Mouse (Mus musculus): ENCODE measurements around the gene D2hgdh.

The D2hgdh gene

DNA sequence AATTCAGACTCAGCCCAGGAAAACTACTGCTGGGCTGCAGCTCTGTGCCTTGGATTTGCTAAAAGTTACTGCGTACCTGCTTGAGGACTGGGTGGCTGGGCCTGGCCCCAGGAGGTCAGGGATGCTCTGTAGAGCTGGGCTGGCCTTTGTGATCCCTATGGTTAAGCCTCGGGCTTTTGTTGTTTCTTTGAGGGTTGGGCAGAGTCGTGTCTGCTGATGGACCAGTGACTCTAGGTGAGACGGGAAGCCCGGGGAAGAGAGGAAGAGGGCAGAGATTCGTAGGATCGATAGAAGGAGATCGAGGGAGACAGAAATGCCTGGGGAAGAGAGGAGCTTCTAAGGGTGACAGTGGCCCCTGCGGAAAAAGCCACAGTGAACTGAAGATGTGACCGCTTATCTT lies at the start of gene D2hgdh:
Gene D2hgdh, plus strand, starts transcription at position 301 of the 400 bp plus-strand sequence.
- DNase-seq (ENCODE audit: low spot score in 2 of 2), result no peak

DNA sequence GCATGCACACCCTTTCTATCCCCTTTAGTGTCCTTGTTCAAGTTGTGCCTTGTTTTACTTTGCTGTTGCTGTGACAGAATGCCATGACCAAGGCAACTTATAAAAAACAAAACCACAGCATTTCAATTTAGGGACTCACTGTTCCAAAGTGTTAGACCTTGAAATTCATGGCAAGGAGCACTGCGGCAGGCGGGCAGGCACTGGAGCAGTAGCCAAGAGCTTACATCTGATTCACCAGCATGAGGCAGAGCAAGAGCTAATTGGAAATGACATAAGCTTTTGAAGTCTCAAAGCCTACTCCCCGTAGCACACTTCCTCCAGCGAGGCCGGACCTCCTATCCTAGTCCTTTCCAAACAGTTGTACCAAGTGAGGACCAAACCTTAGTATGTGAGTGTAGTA lies 48.0 kb upstream of the D2hgdh start:
- DNase-seq (ENCODE audit: low spot score in 2 of 2), result no peak

DNA sequence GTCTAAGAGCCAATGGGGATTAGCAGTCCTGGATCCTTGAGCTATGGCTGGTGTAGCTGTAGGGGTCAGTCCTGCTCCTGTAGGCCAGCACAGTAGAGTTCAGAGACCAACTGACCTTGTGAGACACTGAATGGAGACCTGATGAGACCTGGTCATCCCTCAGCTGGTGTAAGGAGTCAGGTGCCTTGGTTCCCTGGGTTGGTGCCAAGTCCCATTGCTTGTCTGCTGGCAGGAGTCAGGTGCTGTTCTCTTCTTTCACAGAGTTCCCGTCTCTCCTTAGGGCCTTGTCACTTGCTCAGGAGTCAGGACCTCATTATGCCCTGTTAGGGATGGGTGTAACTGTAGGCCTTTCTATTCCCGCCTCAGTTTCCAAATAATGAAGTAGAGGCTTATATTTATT lies 37.8 kb upstream of the D2hgdh start:
- DNase-seq (ENCODE audit: low spot score in 2 of 2), result no peak

DNA sequence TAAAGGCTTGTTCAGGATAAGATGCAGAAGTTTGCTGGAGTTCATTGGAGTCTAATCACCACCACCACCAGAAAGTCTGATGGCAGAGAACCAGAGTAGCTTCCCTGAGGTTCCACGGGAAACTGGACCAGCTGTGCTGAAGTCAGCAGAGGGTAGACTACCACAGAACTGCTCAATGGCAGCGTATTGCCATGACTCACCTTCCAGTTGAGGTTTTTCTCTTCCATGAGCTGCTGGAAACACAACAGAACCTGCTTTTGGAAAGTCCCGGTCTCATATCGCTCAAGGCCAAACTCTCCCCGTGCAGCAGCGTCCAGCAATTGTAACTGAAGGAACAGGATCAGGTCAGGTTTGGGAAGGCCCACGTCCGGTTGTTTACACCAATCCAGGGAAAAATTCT lies 30.2 kb upstream of the D2hgdh start:
- DNase-seq (ENCODE audit: low spot score in 2 of 2), result no peak

DNA sequence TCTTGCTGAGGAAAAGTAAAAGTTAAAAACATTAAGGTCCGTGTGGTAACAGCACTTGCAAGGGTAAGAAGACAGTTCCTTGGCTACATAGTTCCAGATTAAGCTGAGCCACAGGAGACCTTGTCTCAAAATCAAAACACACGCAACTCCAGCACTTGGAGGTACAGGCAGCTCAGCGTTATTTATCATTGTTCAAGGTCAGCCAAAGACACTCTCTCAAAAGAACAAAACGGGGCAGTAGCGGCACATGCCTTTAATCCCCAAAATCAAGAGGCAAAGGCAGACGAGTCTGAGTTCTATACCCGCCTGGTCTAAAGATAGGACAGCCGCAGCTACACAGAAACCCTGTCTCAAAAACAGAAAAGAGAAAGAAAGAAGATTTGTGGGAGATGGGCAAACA lies 28.8 kb upstream of the D2hgdh start:
- no peak for DNase-seq (ENCODE audit: low spot score in 2 of 2)

DNA sequence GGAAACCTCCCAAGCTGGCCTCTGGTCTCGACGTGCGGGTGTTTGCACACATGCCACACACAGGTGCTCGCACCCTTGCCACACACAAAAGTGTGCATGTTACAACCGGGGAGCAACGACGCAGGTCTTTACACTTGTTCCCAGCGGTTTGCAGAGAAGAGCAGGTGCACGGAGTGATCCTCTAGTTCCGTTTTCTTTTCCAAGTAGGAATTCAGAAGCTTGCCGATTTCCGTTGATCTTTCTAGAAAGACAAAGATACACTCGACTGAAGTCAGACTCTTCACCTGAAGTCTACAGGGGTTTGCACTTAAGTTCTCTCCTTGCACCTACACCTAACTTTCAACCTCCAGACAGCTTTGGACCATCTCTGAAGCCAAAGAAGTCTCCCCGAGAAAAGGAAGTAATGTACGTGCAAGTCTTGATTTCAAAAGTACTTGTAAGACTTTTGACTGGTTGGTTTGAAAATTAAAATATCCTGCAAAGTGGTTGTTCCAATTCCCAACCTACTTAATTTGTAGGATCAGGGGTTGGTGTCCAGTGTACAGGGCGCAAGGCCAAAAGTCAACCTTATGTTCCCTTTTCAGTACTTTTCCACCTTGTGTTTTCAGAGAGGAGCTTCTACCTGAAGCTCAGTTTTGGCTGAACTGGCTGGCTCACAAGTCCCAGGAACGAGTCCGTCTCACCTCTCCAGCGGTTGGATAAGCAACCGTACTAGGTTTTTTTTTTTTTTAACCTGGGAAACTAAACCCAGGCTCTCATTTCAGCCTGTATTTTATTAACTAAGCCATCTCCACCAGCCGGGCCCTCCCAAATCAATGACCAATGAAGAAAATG lies 23.8 kb upstream of the D2hgdh start:
- no peak for DNase-seq (ENCODE audit: low spot score in 2 of 2)

DNA sequence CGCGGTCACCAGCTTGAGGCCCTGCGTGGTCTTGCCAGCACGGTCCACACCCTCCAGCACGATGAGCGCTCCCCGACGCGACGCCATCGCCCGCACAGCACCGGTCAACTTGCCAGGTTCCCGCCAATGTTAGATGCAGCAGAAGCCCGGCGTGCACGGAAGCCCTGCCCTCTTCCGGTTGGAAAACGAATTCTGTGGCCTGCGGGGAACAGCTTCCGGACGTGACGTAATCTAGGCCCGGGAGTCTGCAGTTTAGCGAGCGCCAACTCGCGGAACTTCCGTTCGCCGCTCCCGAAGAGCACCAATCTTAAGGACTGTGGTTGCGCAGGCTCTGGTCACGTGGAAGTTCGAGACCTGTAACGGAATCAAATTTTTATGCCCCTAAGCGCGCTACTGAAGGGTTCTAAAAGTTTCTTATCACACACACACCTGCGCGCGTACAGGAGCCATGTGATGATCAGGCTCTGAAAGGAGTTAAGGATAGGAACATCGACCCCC lies 22.9 kb upstream of the D2hgdh start, which contains the start of gene Dtymk:
Gene Dtymk, minus strand, starts transcription at position 194 of the 498 bp plus-strand sequence.
- DNase-seq (ENCODE audit: low spot score in 2 of 2), result peak; percentile 86 to 88

DNA sequence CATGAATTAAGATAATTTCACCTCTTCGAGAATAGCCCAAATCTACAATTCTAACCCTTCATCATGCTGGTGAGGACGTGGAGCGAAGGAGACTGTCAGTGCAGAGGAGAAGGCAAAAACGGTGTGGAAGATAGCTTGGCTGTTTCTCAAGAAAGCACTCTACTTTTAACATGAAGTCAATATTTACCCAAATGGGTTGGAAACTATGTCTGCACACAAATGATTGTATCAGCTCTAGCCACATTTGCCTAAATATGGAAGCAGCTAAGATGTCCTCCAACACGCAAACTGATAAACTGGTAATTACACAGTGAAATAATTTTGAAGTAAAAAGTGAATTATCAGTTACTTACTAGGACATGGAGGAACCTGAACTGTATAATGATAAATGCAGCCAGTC lies 21.9 kb upstream of the D2hgdh start:
- no peak for DNase-seq (ENCODE audit: low spot score in 2 of 2)

DNA sequence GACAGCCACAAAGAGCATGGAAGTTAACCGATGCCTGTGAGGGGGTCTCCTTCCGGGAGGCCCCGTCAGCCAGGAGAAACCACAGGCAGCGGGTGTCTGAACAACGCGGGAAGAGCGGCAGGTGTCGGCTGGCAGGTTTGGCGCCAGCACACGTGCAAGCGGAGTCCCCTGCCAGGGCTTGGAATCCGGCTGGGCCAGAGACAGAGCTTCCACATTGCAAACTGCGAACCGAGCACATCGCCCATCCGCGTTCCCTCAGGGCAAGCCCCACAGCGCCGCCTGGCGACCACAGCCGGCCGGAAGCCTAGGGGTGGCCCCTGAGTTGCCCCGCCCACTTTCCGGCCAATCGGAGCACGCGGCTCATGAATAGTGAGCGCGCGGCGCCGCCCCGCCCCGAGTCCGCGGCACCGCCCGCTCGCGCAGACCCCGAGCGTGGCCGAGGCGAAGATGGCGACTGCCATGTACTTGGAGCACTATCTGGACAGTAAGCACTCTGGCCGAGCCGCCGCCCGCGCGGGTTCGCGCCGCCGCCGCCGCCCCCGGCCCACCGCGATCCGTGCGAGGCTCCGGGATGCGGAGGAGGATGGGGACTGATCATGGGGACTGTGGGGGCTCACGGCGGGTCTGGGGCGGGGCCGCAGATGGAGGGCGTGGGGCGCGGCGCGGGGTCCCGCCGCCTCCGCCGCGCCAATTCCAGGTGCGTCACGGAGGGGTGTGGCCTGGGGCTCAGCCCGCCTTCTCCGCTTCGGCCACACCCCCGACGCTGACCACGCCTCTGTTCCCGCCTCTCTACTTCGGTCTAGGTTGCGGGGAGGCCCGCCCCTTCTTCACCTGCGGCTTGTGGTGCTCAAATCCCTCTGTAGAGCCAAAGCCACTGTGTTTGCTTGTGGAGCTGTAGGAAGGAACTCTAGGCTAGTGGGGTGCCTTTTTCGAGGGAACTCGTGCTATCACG lies 20.9 kb upstream of the D2hgdh start, which contains the start of gene Ing5:
Gene Ing5, plus strand, starts transcription at position 410 of the 952 bp plus-strand sequence.
- peak; percentile 99 for DNase-seq (ENCODE audit: low spot score in 2 of 2)

DNA sequence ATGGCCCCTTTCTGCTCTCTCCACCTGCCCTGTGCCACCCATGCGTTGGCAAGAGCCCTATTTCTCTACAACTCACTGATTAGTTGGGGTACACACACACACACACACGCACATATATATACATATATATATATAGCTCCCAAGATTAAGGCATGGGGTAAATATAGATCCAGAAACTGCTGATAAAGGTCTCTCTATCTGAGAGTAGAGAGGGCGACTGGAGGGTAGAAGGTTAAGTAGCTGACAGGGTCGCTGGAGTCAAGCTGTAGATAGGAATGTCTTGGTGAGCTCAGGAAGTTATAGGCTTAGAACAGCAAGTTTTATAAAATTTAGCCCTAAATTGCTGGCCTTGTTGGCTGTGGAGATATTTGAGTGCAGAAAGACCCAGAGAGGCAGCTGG lies 19.9 kb upstream of the D2hgdh start:
- no peak for DNase-seq (ENCODE audit: low spot score in 2 of 2)

DNA sequence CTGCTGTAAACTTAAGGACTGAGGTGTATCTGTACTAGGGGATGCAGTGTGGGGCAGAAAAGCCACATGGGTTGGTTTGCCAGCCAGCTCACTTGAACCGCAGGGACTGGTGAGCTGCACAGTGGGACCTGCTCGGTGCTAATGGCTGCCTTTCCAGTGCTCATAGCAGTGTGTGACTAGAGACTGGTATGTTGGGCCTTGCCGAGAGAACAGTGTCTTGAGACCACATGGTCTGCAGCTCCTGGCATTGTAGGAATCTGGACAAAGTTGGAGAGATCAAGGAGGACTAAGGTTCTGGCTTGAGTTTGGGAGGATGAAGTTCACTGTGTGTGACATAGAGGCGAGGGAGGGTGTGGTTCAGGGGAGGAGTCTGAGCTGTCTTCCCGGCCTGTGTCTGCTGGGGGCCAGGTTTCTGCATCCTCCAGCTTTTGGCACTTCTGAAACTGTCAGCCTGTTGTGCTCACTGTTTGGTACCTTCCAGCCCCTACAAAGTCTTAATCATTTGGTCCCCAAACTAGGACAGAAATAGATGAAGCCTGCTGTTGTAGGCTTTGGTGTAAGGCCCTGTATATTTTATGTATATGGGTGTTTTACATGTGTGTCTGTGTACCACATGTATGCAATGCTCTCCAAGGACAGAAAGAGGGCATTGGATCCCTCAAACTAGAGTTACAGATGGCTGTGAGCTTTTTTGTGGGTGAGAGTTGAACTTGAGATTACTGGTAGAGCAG lies 19.3 kb upstream of the D2hgdh start:
- DNase-seq (ENCODE audit: low spot score in 2 of 2), result peak in 1 of 2 experiments; percentile 3

DNA sequence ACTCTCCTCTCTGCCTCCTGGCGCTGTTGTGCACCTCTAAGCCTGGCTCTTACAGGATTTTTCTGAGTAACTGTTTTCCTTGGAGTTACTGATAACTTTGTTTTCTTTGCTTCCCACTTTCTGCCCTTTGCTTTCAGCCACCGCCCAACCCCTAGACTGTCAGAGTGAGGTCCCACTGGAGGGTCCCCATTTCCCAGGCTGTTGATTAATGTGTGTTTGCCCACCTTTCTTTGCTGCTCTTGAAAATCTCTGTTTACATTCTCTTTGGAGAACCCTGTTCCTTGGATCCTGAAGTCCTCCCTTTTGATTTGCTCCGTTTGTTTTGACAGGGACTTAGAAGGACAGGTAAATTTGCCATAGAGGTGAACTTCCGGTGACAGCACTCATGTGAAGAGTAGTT lies 15.8 kb upstream of the D2hgdh start:
- DNase-seq (ENCODE audit: low spot score in 2 of 2), result no peak

DNA sequence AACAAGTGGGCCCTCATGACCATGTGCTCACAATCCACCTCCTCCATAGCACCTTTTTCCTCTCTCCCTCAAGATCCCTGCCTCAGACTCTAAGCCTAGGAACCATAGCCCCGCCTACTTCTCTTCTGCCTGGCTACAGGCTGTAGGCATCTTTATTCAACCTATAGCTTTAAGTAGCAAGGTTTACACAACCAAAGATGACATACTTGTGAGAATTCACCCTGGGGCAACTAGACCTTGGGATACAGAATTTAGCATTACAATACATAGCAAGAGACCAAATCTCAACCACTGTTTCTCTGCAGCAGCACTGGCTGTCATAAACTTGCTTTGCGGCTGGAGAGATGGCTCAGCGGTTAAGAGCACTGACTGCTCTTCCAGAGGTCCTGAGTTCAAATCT lies 14.7 kb upstream of the D2hgdh start:
- DNase-seq (ENCODE audit: low spot score in 2 of 2), result no peak

DNA sequence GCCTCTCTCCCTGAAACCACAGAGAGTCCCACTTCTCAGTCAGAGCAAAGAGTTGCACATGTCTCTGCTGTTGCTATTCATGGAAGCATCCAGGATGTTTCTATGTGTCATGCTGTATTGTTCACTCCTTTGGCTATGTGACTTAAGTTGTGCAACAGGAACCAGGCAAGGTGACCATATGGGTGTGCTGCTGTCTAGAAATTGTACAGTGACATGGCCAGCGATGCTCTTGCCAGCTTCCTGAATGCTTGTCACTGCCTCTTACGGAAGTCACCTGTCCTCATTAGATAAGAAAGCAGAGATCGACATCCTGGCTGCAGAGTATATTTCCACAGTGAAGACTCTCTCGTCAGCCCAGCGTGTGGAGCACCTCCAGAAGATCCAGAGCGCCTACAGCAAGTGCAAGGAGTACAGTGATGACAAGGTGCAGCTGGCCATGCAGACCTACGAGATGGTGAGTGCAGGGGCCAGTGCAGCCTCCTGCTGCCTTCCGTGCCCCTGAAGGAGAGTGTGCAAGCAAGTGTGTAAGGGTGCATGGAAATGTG lies 13.1 kb upstream of the D2hgdh start:
- no peak for DNase-seq (ENCODE audit: low spot score in 2 of 2)

DNA sequence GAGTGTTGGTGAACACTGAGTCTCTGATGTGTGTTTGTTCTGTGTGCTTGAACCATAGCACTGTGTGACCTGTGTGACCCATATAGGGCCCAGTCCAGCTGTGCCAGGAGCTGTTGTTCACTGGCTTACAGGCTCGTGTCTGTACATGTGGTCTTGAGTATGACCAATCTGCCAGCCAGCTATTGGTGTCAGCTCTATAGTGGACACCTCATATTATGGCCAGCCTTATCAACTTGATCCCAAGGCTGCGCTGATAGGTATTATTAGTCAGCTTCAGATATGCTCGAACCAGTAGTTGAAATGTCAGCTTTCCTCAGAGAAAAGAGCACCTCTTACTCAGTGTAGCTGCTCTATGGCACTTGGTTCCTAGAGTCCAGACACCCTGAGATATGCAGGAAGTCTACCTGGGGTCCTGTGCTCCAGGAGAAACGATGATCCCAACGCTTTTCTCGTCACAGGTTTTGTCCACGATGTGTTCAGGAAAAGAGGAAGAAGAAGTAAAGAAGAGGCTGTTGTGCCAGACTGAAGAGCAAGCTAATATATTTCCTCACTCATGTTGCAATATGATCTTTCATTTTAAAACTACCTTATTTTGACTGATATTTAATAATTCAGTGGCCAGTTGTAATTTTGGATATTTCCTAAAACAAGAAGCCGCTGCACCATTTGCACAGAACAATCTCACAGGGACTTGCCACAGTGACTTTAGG lies 6.7 kb upstream of the D2hgdh start:
- no peak for DNase-seq (ENCODE audit: low spot score in 2 of 2)

DNA sequence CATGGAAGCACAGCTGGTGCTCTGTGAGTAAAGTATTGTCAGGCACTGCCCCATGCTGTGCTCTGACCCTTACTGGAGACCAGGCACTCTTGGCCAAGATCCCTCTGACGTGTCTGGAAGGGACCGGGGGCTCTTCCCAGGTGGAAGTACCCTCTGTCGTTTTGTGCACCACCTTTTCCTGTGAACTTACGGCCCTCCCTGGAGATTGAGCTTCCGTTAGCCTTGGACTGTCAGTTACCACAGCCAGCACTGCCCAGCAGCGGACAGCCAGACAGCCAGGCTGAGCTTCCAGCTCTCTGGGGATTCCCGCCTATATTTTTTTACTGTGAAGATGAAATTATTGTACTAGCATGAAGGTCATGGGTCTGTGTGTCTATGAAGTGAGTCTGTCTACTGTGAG lies 6.0 kb upstream of the D2hgdh start:
- no peak for DNase-seq (ENCODE audit: low spot score in 2 of 2)

DNA sequence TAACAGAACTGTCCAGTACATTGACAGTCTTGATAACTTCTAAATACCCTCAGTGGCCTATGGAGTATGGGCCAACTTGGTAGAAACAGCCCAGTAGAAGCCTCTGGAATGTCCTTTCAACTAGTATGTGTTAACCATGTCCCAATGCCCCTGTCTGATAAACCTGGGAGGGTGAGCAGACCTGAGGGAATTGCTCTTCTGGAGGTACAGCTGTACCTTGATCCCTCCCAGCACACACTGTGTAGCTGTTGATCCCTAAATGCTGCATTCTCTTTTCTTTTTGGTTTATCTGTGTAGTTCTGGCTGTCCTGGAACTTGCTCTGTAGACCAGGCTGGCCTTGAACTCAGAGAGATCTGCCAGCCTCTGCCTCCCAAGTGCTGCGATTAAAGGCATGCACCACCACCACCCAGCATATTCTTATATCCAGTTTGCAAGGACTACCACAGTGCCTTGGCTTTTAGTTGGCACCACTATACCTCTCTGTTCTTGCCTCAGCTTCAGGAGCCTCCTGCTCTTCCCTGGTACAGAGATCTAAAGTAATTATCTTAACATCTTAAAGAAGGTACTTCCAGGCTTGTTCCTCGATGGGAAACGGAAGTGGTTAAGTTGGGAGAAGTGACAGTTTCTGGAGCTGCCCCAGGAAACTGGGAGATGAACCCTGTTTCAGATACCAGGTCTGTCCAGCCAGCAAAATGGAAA lies 763 bp upstream of the D2hgdh start:
- DNase-seq (ENCODE audit: low spot score in 2 of 2), result no peak

DNA sequence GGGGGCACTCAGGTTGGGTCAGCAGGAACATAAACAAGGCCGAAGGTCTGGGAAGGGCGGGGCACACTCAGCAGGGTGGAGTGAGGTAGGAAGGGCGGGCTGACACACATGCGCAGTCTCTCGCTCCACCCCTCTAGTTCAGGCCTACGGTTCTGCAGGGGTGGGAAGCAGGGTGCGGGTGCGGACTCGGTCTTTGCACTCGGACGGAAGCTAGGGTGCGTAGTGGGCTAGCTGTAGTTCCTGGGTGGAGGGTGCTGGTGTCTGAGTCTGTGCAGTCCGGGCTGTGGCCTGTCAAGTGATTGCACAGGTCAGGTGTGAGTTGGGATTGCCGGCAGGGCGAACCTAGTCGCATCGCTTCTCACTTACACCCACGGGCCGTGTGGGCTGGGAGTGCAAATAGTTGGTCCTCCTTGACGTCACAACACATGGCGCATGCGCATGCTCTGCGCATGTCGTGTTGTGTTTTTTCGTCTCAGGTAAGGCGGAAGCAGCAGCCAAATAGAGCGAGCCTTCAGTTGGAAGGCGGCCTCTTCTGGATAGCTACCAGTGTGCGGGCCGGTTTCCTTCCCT lies 481 bp downstream of the D2hgdh start:
- DNase-seq (ENCODE audit: low spot score in 2 of 2), result peak; percentile 95 to 96

DNA sequence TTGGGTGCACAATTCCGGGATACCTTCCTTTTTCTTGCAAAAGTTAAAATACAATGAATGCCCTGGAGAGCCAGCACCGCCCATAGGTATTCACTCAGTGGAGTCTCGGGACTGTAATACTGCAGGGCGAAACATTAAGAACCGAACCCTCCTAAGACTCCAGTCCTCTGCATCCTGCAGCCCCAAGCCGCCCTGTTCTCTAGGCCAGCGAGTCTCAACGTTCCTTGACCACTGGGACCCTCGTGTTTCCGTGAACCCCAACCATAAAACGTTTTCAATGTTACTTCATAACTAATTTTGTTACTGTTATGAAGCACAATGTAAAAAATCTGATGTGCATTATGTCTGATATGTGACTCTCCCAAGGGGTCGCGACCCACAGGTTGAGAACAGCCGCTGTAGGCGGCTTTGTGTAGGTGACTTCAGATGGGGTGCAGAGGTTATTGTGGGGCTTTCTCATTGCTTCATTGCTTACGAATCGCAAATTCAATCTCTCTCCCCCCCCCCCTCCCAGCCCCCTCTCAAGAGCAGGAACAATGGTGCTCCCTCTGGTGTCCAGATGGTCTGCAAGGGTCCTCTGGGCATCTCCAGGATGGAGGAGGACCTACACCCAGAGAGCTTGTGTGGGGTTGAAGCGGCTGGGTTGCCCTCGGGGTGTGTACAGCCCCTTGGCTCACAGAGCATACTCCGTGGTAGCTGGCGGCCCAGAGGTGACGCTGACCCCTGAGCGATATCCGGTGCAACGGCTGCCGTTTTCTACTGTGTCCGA lies 1.2 kb downstream of the D2hgdh start:
- peak in 1 of 2 experiments; percentile 21 for DNase-seq (ENCODE audit: low spot score in 2 of 2)

Measured in natural killer cell, adult 2 months (primary cell).